17 mouse cellular contexts compared by ENCODE assay signal in the genomic region with DNA sequence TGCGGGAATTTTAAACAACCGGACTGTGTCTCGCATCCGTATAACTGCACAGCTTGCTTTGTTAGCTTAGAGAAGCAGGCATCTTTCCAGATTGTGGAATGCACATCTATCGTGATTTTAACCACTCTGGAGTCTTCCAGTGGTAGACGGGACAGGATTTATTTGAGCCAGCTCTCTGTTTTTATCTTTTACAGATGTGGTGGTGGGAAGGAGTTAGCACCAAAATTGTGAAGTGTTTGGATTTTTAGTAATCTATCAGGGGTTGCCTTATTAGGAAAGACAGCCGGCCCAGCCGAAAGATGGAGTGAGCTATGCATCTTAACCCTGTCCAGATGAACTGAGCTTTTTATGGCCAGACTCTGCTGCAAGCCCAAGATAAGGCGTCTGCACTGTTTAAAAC. TPM values are rescaled to one million over a fixed set of nuclear protein-coding genes. Genes with fewer than 3 reads are reported as not detected.
DNase-seq lines count a peak whose midpoint lies in the region; ATAC-seq and TF ChIP-seq lines count a peak whose summit lies in the region.
"Had no signal": no experiment of that assay in that cellular context is flagged by ENCODE, and none has a peak within 500 bp of the region (broad histone marks: within the 10 kb centered on the region; RNA-seq: fewer than 3 reads in every experiment).

No protein-coding gene starts in this region.

- peak overlapping the region; percentile 79 for H3K27ac ChIP-seq in heart, embryonic 15.5 days
- H3K27ac ChIP-seq in lung, embryonic 14.5 days (ENCODE audit: low read depth) = peak overlapping the region; percentile 33; the same call in 1 of the 2 replicates
- H3K27ac ChIP-seq in embryonic fibroblast, embryonic 13.5 days (ENCODE audit: insufficient read depth, low read length) = peak overlapping the region; percentile 93
- peak overlapping the region; percentile 66 for H3K27ac ChIP-seq in stomach, embryonic 15.5 days
- H3K27ac ChIP-seq: hindbrain, embryonic 15.5 days had no signal

- no peak overlapping the region for H3K9ac ChIP-seq in heart, embryonic 15.5 days
- H3K9ac ChIP-seq in lung, embryonic 14.5 days = no peak overlapping the region
- H3K9ac ChIP-seq in stomach, embryonic 15.5 days = no peak overlapping the region
- H3K9ac ChIP-seq: hindbrain, embryonic 15.5 days; liver, embryonic 12.5 days had no signal

- H3K27me3 ChIP-seq in heart, embryonic 15.5 days = no peaks in the 10 kb centered on the region
- no peaks in the 10 kb centered on the region for H3K27me3 ChIP-seq in lung, embryonic 14.5 days (ENCODE audit: insufficient read depth, low read length)
- H3K27me3 ChIP-seq in stomach, embryonic 15.5 days (replicated peaks) = no peaks in the 10 kb centered on the region
- H3K27me3 ChIP-seq: hindbrain, embryonic 15.5 days; liver, embryonic 12.5 days had no signal

- no peaks in the 10 kb centered on the region for H3K36me3 ChIP-seq in heart, embryonic 15.5 days
- no peaks in the 10 kb centered on the region for H3K36me3 ChIP-seq in lung, embryonic 14.5 days (ENCODE audit: insufficient read depth)
- no peaks in the 10 kb centered on the region for H3K36me3 ChIP-seq in stomach, embryonic 15.5 days
- H3K36me3 ChIP-seq: hindbrain, embryonic 15.5 days; liver, embryonic 12.5 days had no signal

- TF ChIP-seq CTCF in lung, embryonic 14.5 days (IDR thresholded peaks at IDR 0.05; ENCODE audit: low read depth) = no peak
- TF ChIP-seq CTCF in embryonic fibroblast, embryonic 13.5 days (IDR thresholded peaks at IDR 0.05; ENCODE audit: borderline replicate concordance, insufficient read depth, low read length) = no peak

- 30% methylated on average over 9 of the region's 9 CpGs for WGBS in heart, embryonic 15.5 days
- 19% methylated on average over 9 of the region's 9 CpGs for WGBS in lung, embryonic 14.5 days
- WGBS in stomach, embryonic 15.5 days = 26% methylated on average over 9 of the region's 9 CpGs

- no peak for ATAC-seq in heart, embryonic 15.5 days (replicated peaks; ENCODE audit: insufficient number of reproducible peaks, insufficient read depth, low FRiP score, low read depth)
- ATAC-seq in lung, embryonic 14.5 days (ENCODE audit: insufficient read depth) = 0 out of 2 replicates have a peak, but pooled peaks have one; percentile 50
- ATAC-seq in stomach, embryonic 15.5 days (ENCODE audit: insufficient read depth, low FRiP score, low read depth) = peak; percentile 52; the same call in 1 of the 2 replicates
- ATAC-seq: liver, embryonic 12.5 days had no signal

- H3K4me3 ChIP-seq in heart, embryonic 15.5 days = no peak overlapping the region
- H3K4me3 ChIP-seq in lung, embryonic 14.5 days (ENCODE audit: low read depth, low read length) = no peak overlapping the region
- no peak overlapping the region for H3K4me3 ChIP-seq in embryonic fibroblast, embryonic 13.5 days (ENCODE audit: insufficient read depth, low read length)
- H3K4me3 ChIP-seq in stomach, embryonic 15.5 days (replicated peaks) = no peak overlapping the region
- H3K4me3 ChIP-seq: hindbrain, embryonic 15.5 days; liver, embryonic 12.5 days had no signal

- no peak for TF ChIP-seq POLR2A in embryonic fibroblast, embryonic 13.5 days (IDR thresholded peaks at IDR 0.05; ENCODE audit: low read depth, low read length)

- DNase-seq in heart, postnatal 36 days = no peak
- DNase-seq in lung, embryonic 14.5 days = peak; percentile 72
- DNase-seq in lung, postnatal 10 days = no peak
- no peak for DNase-seq in cerebellum, postnatal 10 days
- no peak for DNase-seq in B cell, adult 2 months
- DNase-seq: cerebellum, adult 11 months; gastrocnemius, postnatal 36 days; lung, postnatal 4 days; midbrain, embryonic 14.5 days; thymus, postnatal 4 days had no signal

- H3K9me3 ChIP-seq in heart, embryonic 15.5 days (replicated peaks) = no peaks in the 10 kb centered on the region
- H3K9me3 ChIP-seq in lung, embryonic 14.5 days (ENCODE audit: low read depth, low read length) = no peaks in the 10 kb centered on the region
- H3K9me3 ChIP-seq in stomach, embryonic 15.5 days = no peaks in the 10 kb centered on the region
- H3K9me3 ChIP-seq: hindbrain, embryonic 15.5 days; liver, embryonic 12.5 days had no signal

- peaks cover 66% of the 10 kb centered on the region for H3K4me1 ChIP-seq in heart, embryonic 15.5 days (replicated peaks)
- peaks cover 2% of the 10 kb centered on the region; the same call in 1 of the 2 replicates for H3K4me1 ChIP-seq in lung, embryonic 14.5 days (ENCODE audit: insufficient read depth)
- peaks cover 12% of the 10 kb centered on the region for H3K4me1 ChIP-seq in embryonic fibroblast, embryonic 13.5 days (ENCODE audit: control insufficient read depth, insufficient read depth, low read length)
- peaks cover 5% of the 10 kb centered on the region for H3K4me1 ChIP-seq in stomach, embryonic 15.5 days
- H3K4me1 ChIP-seq: hindbrain, embryonic 15.5 days; liver, embryonic 12.5 days had no signal

- H3K4me2 ChIP-seq in heart, embryonic 15.5 days = no peak overlapping the region
- H3K4me2 ChIP-seq in lung, embryonic 14.5 days = no peak overlapping the region
- H3K4me2 ChIP-seq in stomach, embryonic 15.5 days = no peak overlapping the region
- H3K4me2 ChIP-seq: hindbrain, embryonic 15.5 days; liver, embryonic 12.5 days had no signal

- intact Hi-C loops in heart, postnatal 36 days (cut with DNase I) = no loop called here

RNA-seq across cellular contexts. Expression of a gene that starts 11.2 kb away (rescaled TPM):
- 17.1 and 21.9 TPM in 2 replicates for polyA plus RNA-seq in heart, embryonic 15.5 days (2015; fragmentation: Nextera tagmentation; extraction: Ambion mirVana)
- 1 to 10 TPM in 1 of 2 experiments, under 1 TPM in 1; 0.81 to 1.2 TPM for total RNA-seq in heart, postnatal 36 days (2021)
- polyA plus RNA-seq in lung, embryonic 14.5 days (2014; fragmentation: Nextera tagmentation; extraction: Ambion mirVana) = 13.9 and 15.5 TPM in 2 replicates
- polyA plus RNA-seq in embryonic fibroblast, embryonic 13.5 days (2011; ENCODE audit: insufficient read length, low read depth, missing spikeins) = 49.9 and 70.2 TPM in 2 replicates
- 16.3 and 17.2 TPM in 2 replicates for polyA plus RNA-seq in stomach, embryonic 15.5 days (2015; fragmentation: Nextera tagmentation; extraction: Ambion mirVana)

RNA-seq across cellular contexts. Expression of a gene that starts 21.5 kb away (rescaled TPM):
- not detected in 2 replicates for polyA plus RNA-seq in heart, embryonic 15.5 days (2015; fragmentation: Nextera tagmentation; extraction: Ambion mirVana)
- total RNA-seq in heart, postnatal 36 days (2021) = not detected
- not detected in 2 replicates for polyA plus RNA-seq in lung, embryonic 14.5 days (2014; fragmentation: Nextera tagmentation; extraction: Ambion mirVana)
- not detected in 2 replicates for polyA plus RNA-seq in embryonic fibroblast, embryonic 13.5 days (2011; ENCODE audit: insufficient read length, low read depth, missing spikeins)
- polyA plus RNA-seq in stomach, embryonic 15.5 days (2015; fragmentation: Nextera tagmentation; extraction: Ambion mirVana) = not detected in 2 replicates
- total RNA-seq: gastrocnemius, postnatal 36 days had no signal
- polyA plus RNA-seq: frontal cortex, adult 2 months; hindbrain, embryonic 15.5 days; large intestine, adult 2 months; liver, embryonic 12.5 days; midbrain, embryonic 14.5 days had no signal

RNA-seq across cellular contexts. Expression of a gene that starts 51.4 kb away (rescaled TPM):
- polyA plus RNA-seq in heart, embryonic 15.5 days (2015; fragmentation: Nextera tagmentation; extraction: Ambion mirVana) = 6.5 and 8.6 TPM in 2 replicates
- total RNA-seq in heart, postnatal 36 days (2021) = 100 to 1,000 TPM; 105 to 117 TPM
- polyA plus RNA-seq in lung, embryonic 14.5 days (2014; fragmentation: Nextera tagmentation; extraction: Ambion mirVana) = 10.1 and 11.4 TPM in 2 replicates
- 21.2 and 22.4 TPM in 2 replicates for polyA plus RNA-seq in embryonic fibroblast, embryonic 13.5 days (2011; ENCODE audit: insufficient read length, low read depth, missing spikeins)
- polyA plus RNA-seq in stomach, embryonic 15.5 days (2015; fragmentation: Nextera tagmentation; extraction: Ambion mirVana) = 11.0 and 48.1 TPM in 2 replicates

Comparison
In these comparisons a context has a peak if more than half of its experiments do, and no peak if none do; other contexts are left out.
1. H3K27ac ChIP-seq: peak in every context shown above with its lines; median percentile 93 in embryonic fibroblast, embryonic 13.5 days; 79 in heart, embryonic 15.5 days; 66 in stomach, embryonic 15.5 days; 33 in lung, embryonic 14.5 days.